Mouse (Mus musculus): ENCODE measurements around the gene Ldlrad3.

DNA sequence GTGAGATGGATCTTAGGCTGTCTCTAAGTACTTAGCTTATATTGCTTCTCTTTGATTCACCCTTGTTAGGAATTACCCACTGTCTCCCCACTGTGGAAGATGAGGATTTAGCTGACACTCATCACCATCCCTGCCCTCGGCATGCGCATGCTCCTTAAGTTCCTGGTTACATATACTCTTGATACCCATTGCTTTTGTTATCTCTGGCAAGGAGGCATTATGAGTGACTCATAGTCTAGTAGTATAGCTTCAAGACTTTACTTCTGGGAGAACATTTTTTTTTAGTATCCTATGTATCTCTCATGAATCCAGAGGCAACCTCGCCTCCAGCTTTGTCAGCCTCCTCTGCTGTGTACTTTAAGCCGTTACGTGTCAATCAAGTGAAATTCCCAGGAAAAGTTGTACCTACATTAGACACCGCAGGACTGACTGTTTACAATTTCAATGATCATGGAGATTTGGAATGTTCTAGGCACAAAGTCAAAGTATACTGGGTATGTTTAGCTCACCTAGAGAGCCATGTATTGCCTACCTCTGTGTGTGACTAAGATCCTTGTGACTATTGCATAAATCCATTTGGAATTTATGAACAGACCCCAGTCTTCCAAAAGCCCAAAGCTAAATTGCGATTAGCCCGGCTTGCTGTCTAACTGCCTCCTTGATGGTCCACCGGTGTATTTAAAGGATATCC, 202.2 kb downstream of the Ldlrad3 start:
- TF ChIP-seq CTCF (IDR thresholded peaks at IDR 0.05; ENCODE audit: control insufficient read depth, insufficient read depth, insufficient read length): no peak
- TF ChIP-seq FOSL1 (IDR thresholded peaks at IDR 0.05; ENCODE audit: insufficient read depth, low read length, poor library complexity, severe bottlenecking): no peak
- TF ChIP-seq MAX (IDR thresholded peaks at IDR 0.05): no peak
- no peak for TF ChIP-seq MYOG (IDR thresholded peaks at IDR 0.05; ENCODE audit: control insufficient read depth, extremely low read depth, insufficient read length)
- TF ChIP-seq CEBPB (IDR thresholded peaks at IDR 0.05; ENCODE audit: low read depth): peak; percentile 26
- peak; percentile 61 for TF ChIP-seq USF1 (IDR thresholded peaks at IDR 0.05; ENCODE audit: low read depth)
- no peak for TF ChIP-seq MYOD1 (IDR thresholded peaks at IDR 0.05; ENCODE audit: control insufficient read depth, insufficient read length, low read depth)
